Mouse (Mus musculus): ENCODE results near the gene Lmf1. TPM values are rescaled to one million over a fixed set of nuclear protein-coding genes. Genes with fewer than 3 reads are reported as not detected.

Lmf1 gene
- polyA plus RNA-seq, 1 experiment from 2014 or later: 22.6 TPM

GRCm38 (mm10) chr17:25559634-25560033 lies 19.3 kb upstream of the Lmf1 start:
- H3K27ac ChIP-seq: peak overlapping the region; percentile 84; the same call in 1 of the 2 replicates
- H3K9ac ChIP-seq: no peak overlapping the region
- H3K9me3 ChIP-seq: no peaks in the 10 kb centered on the region
- WGBS: 42% methylated on average over 4 of the region's 4 CpGs
- H3K4me3 ChIP-seq: no peak overlapping the region
- no peaks in the 10 kb centered on the region for H3K36me3 ChIP-seq
- H3K4me2 ChIP-seq: no peak overlapping the region
- no peaks in the 10 kb centered on the region for H3K27me3 ChIP-seq
- no peak for ATAC-seq (ENCODE audit: low FRiP score)
- H3K4me1 ChIP-seq (replicated peaks): peaks cover 75% of the 10 kb centered on the region

- Histone ChIP-seq H3K27ac (peak overlapping the region; percentile 84), H3K27me3 (no peaks in the 10 kb centered on the region), H3K4me3 (no peak overlapping the region), H3K9me3 (no peaks in the 10 kb centered on the region), H3K36me3 (no peaks in the 10 kb centered on the region), H3K9ac (0 out of 2 replicates have a peak overlapping the region, but pooled peaks have one; percentile 1), H3K4me2 (no peak overlapping the region), H3K4me1 (replicated peaks) (peaks cover 76% of the 10 kb centered on the region)
- ATAC-seq (ENCODE audit: low FRiP score): no peak
- WGBS: 31% methylated on average over 5 of the region's 5 CpGs
Measured at GRCm38 (mm10) chr17:25560554-25561222, 18.2 kb upstream of the Lmf1 start.

- 17% methylated on average over 16 of the region's 16 CpGs for WGBS
- H3K4me1 ChIP-seq (replicated peaks): peaks cover 74% of the 10 kb centered on the region
- H3K9ac ChIP-seq: no peak overlapping the region
- H3K27ac ChIP-seq: peak overlapping the region; percentile 84
- H3K4me3 ChIP-seq: no peak overlapping the region
- ATAC-seq (ENCODE audit: low FRiP score): peak; percentile 85
- no peaks in the 10 kb centered on the region for H3K27me3 ChIP-seq
- no peaks in the 10 kb centered on the region for H3K36me3 ChIP-seq
- no peak overlapping the region for H3K4me2 ChIP-seq
- H3K9me3 ChIP-seq: no peaks in the 10 kb centered on the region
Measured at GRCm38 (mm10) chr17:25561223-25562028, 17.5 kb upstream of the Lmf1 start.

GRCm38 (mm10) chr17:25564481-25564880 lies 14.4 kb upstream of the Lmf1 start:
- H3K9ac ChIP-seq: no peak overlapping the region
- H3K4me3 ChIP-seq: no peak overlapping the region
- WGBS: 75% methylated on average over 5 of the region's 5 CpGs
- H3K36me3 ChIP-seq: no peaks in the 10 kb centered on the region
- no peaks in the 10 kb centered on the region for H3K9me3 ChIP-seq
- H3K27me3 ChIP-seq: peaks cover 17% of the 10 kb centered on the region
- peak overlapping the region; percentile 70 for H3K27ac ChIP-seq
- H3K4me2 ChIP-seq: no peak overlapping the region
- H3K4me1 ChIP-seq (replicated peaks): peaks cover 73% of the 10 kb centered on the region
- ATAC-seq (ENCODE audit: low FRiP score): no peak

- 25% methylated on average over 6 of the region's 6 CpGs for WGBS
- H3K4me3 ChIP-seq: no peak overlapping the region
- no peaks in the 10 kb centered on the region for H3K36me3 ChIP-seq
- H3K27ac ChIP-seq: peak overlapping the region; percentile 69
- H3K27me3 ChIP-seq: peaks cover 24% of the 10 kb centered on the region
- peak; percentile 15; the same call in 1 of the 2 replicates for ATAC-seq (ENCODE audit: low FRiP score)
- no peak overlapping the region for H3K9ac ChIP-seq
- H3K4me1 ChIP-seq (replicated peaks): peaks cover 74% of the 10 kb centered on the region
- H3K9me3 ChIP-seq: no peaks in the 10 kb centered on the region
- peak overlapping the region; percentile 26; the same call in 1 of the 2 replicates for H3K4me2 ChIP-seq
Measured at GRCm38 (mm10) chr17:25565244-25565643, 13.6 kb upstream of the Lmf1 start.

GRCm38 (mm10) chr17:25565860-25566600 lies 12.9 kb upstream of the Lmf1 start:
- H3K9me3 ChIP-seq: no peaks in the 10 kb centered on the region
- H3K4me3 ChIP-seq: no peak overlapping the region
- WGBS: 73% methylated on average over 17 of the region's 17 CpGs
- peak overlapping the region; percentile 69 for H3K27ac ChIP-seq
- no peaks in the 10 kb centered on the region for H3K36me3 ChIP-seq
- peaks cover 32% of the 10 kb centered on the region for H3K27me3 ChIP-seq
- peaks cover 74% of the 10 kb centered on the region for H3K4me1 ChIP-seq (replicated peaks)
- H3K4me2 ChIP-seq: peak overlapping the region; percentile 26
- no peak for ATAC-seq (ENCODE audit: low FRiP score)
- no peak overlapping the region for H3K9ac ChIP-seq

GRCm38 (mm10) chr17:25567261-25567660 lies 11.6 kb upstream of the Lmf1 start:
- no peaks in the 10 kb centered on the region for H3K36me3 ChIP-seq
- H3K27me3 ChIP-seq: peaks cover 44% of the 10 kb centered on the region
- H3K4me1 ChIP-seq (replicated peaks): peaks cover 68% of the 10 kb centered on the region
- H3K9ac ChIP-seq: peak overlapping the region; percentile 56; the same call in 1 of the 2 replicates
- H3K27ac ChIP-seq: peak overlapping the region; percentile 66
- ATAC-seq (ENCODE audit: low FRiP score): no peak
- H3K4me2 ChIP-seq: peak overlapping the region; percentile 93
- H3K9me3 ChIP-seq: no peaks in the 10 kb centered on the region
- peak overlapping the region; percentile 10; the same call in 1 of the 2 replicates for H3K4me3 ChIP-seq
- 80% methylated on average over 13 of the region's 13 CpGs for WGBS

GRCm38 (mm10) chr17:25567745-25568144 lies 11.1 kb upstream of the Lmf1 start:
- Histone ChIP-seq H3K27me3 (peaks cover 46% of the 10 kb centered on the region), H3K9me3 (no peaks in the 10 kb centered on the region), H3K4me3 (peak overlapping the region; percentile 50), H3K9ac (peak overlapping the region; percentile 76; the same call in 1 of the 2 replicates), H3K4me2 (peak overlapping the region; percentile 93), H3K36me3 (no peaks in the 10 kb centered on the region), H3K4me1 (replicated peaks) (peaks cover 64% of the 10 kb centered on the region), H3K27ac (peak overlapping the region; percentile 66)
- WGBS: 23% methylated on average over 14 of the region's 14 CpGs
- ATAC-seq (ENCODE audit: low FRiP score): no peak

GRCm38 (mm10) chr17:25568206-25568605 lies 10.7 kb upstream of the Lmf1 start:
- Histone ChIP-seq H3K9ac (peak overlapping the region; percentile 76), H3K27ac (peak overlapping the region; percentile 12; the same call in 1 of the 2 replicates)

GRCm38 (mm10) chr17:25568880-25569279 lies 10.0 kb upstream of the Lmf1 start:
- no peak for ATAC-seq (ENCODE audit: low FRiP score)
- Histone ChIP-seq H3K9me3 (no peaks in the 10 kb centered on the region), H3K27ac (peak overlapping the region; percentile 56), H3K4me2 (peak overlapping the region; percentile 93), H3K27me3 (peaks cover 55% of the 10 kb centered on the region), H3K4me3 (peak overlapping the region; percentile 50), H3K36me3 (no peaks in the 10 kb centered on the region), H3K4me1 (replicated peaks) (peaks cover 54% of the 10 kb centered on the region), H3K9ac (peak overlapping the region; percentile 76)
- 62% methylated on average over 11 of the region's 11 CpGs for WGBS

More at GRCm38 (mm10) chr17:25568206-25568605, 10.7 kb upstream of the Lmf1 start:
- peaks cover 61% of the 10 kb centered on the region for H3K4me1 ChIP-seq (replicated peaks)
- H3K4me2 ChIP-seq: peak overlapping the region; percentile 93
- peak overlapping the region; percentile 50 for H3K4me3 ChIP-seq
- H3K36me3 ChIP-seq: no peaks in the 10 kb centered on the region
- ATAC-seq (ENCODE audit: low FRiP score): no peak
- 44% methylated on average over 10 of the region's 10 CpGs for WGBS
- H3K9me3 ChIP-seq: no peaks in the 10 kb centered on the region
- peaks cover 48% of the 10 kb centered on the region for H3K27me3 ChIP-seq

GRCm38 (mm10) chr17:25569833-25570647 lies 8.8 kb upstream of the Lmf1 start:
- no peaks in the 10 kb centered on the region for H3K36me3 ChIP-seq
- H3K4me2 ChIP-seq: peak overlapping the region; percentile 93
- peak overlapping the region; percentile 76 for H3K9ac ChIP-seq
- peaks cover 56% of the 10 kb centered on the region for H3K27me3 ChIP-seq
- H3K4me3 ChIP-seq: peak overlapping the region; percentile 50
- WGBS: 3% methylated on average over 54 of the region's 54 CpGs
- peaks cover 47% of the 10 kb centered on the region for H3K4me1 ChIP-seq (replicated peaks)
- no peak overlapping the region for H3K27ac ChIP-seq
- peak; percentile 14 for ATAC-seq (ENCODE audit: low FRiP score)
- H3K9me3 ChIP-seq: no peaks in the 10 kb centered on the region

Measured in hindbrain, embryonic 13.5 days (tissue).